Mouse (Mus musculus) cortical plate, adult 2 months (tissue): ENCODE results near the gene Dync1i2. TPM values are rescaled to one million over a fixed set of nuclear protein-coding genes. Genes with fewer than 3 reads are reported as not detected.

Experiments used
- H3K27ac ChIP-seq: fragments of 200-500 bp; 2 replicates; pipeline ENCODE4 v1.5.1; 2012; ENCODE audit warnings: low read length, control low read depth, inconsistent platforms; ENCODE audit not compliant: insufficient read depth
- H3K4me1 ChIP-seq: fragments of 200-500 bp; 2 replicates; pipeline ENCODE4 v1.6.1; 2011; ENCODE audit warnings: low read length; ENCODE audit not compliant: control insufficient read depth, insufficient read depth
- H3K4me3 ChIP-seq: fragments of 200-500 bp; 2 replicates; pipeline ENCODE4 v1.5.1; 2011; ENCODE audit warnings: mild to moderate bottlenecking, low read length, control low read depth; ENCODE audit not compliant: insufficient read depth
- CTCF ChIP-seq: fragments of 200-500 bp; IDR thresholded peaks from 2 replicates; pipeline ENCODE4 v1.5.1; 2011; ENCODE audit warnings: mild to moderate bottlenecking, control low read depth, low read length; ENCODE audit not compliant: insufficient read depth; ENCODE audit errors: extremely low read depth
- POLR2A ChIP-seq: fragments of 200-500 bp; IDR thresholded peaks from 2 replicates; pipeline ENCODE4 v1.6.1; 2011; ENCODE audit warnings: mild to moderate bottlenecking, low read length, control low read depth; ENCODE audit not compliant: insufficient read depth; ENCODE audit errors: extremely low read depth
- polyA plus RNA-seq: library from polyadenylated mRNA; depleted of rRNA; stranded (reverse); fragments of >200 nt; gene quantifications from 2 replicates; pipeline ENCODE4 v1.2.3, GENCODE M21; 2012

Gene Dync1i2
- polyA plus RNA-seq, 1 experiment: 172 TPM

GRCm38 (mm10) chr2:71235420-71235819 lies 23.9 kb downstream of the Dync1i2 start:
- Histone ChIP-seq H3K4me3 (no peak overlapping the region), H3K4me1 (no peaks in the 10 kb centered on the region), H3K27ac (no peak overlapping the region)
- TF ChIP-seq CTCF (no peak), POLR2A (no peak)

- Histone ChIP-seq H3K27ac (no peak overlapping the region), H3K4me1 (no peaks in the 10 kb centered on the region), H3K4me3 (no peak overlapping the region)
- TF ChIP-seq CTCF: no peak
- no peak for TF ChIP-seq POLR2A
Measured at GRCm38 (mm10) chr2:71236009-71236408, 24.5 kb downstream of the Dync1i2 start.

GRCm38 (mm10) chr2:71241505-71241904 lies 30.0 kb downstream of the Dync1i2 start:
- H3K4me1 ChIP-seq: peaks cover 5% of the 10 kb centered on the region
- TF ChIP-seq POLR2A (no peak), CTCF (no peak)
- H3K4me3 ChIP-seq: no peak overlapping the region
- no peak overlapping the region for H3K27ac ChIP-seq

- TF ChIP-seq POLR2A: no peak
- H3K4me1 ChIP-seq: peaks cover 5% of the 10 kb centered on the region
- no peak overlapping the region for H3K4me3 ChIP-seq
- H3K27ac ChIP-seq: no peak overlapping the region
Measured at GRCm38 (mm10) chr2:71242180-71242579, 30.7 kb downstream of the Dync1i2 start.

- H3K4me1 ChIP-seq: peaks cover 5% of the 10 kb centered on the region
- TF ChIP-seq CTCF (no peak), POLR2A (no peak)
- H3K4me3 ChIP-seq: no peak overlapping the region
- H3K27ac ChIP-seq: no peak overlapping the region
Measured at GRCm38 (mm10) chr2:71243058-71243672, 31.7 kb downstream of the Dync1i2 start.

GRCm38 (mm10) chr2:71244807-71245206 lies 33.3 kb downstream of the Dync1i2 start:
- TF ChIP-seq POLR2A: no peak
- no peak for TF ChIP-seq CTCF
- Histone ChIP-seq H3K27ac (no peak overlapping the region), H3K4me1 (peaks cover 5% of the 10 kb centered on the region), H3K4me3 (no peak overlapping the region)

- Histone ChIP-seq H3K4me3 (no peak overlapping the region), H3K4me1 (peaks cover 5% of the 10 kb centered on the region), H3K27ac (no peak overlapping the region)
- TF ChIP-seq CTCF (0 out of 2 replicates have a peak, but pooled peaks have one; percentile 17), POLR2A (no peak)
Measured at GRCm38 (mm10) chr2:71245416-71245815, 33.9 kb downstream of the Dync1i2 start.

- no peak for TF ChIP-seq CTCF
- TF ChIP-seq POLR2A: no peak
- Histone ChIP-seq H3K4me1 (peaks cover 5% of the 10 kb centered on the region), H3K27ac (no peak overlapping the region), H3K4me3 (no peak overlapping the region)
Measured at GRCm38 (mm10) chr2:71246096-71246495, 34.6 kb downstream of the Dync1i2 start.

- no peak overlapping the region for H3K4me3 ChIP-seq
Measured at GRCm38 (mm10) chr2:71248071-71248470, 36.6 kb downstream of the Dync1i2 start.

GRCm38 (mm10) chr2:71250841-71251240 lies 39.3 kb downstream of the Dync1i2 start:
- Histone ChIP-seq H3K4me1 (peaks cover 3% of the 10 kb centered on the region), H3K27ac (no peak overlapping the region), H3K4me3 (no peak overlapping the region)
- TF ChIP-seq POLR2A (no peak), CTCF (peak; percentile 55; the same call in 1 of the 2 replicates)

More at GRCm38 (mm10) chr2:71248071-71248470, 36.6 kb downstream of the Dync1i2 start:
- Histone ChIP-seq H3K4me1 (peaks cover 5% of the 10 kb centered on the region), H3K27ac (no peak overlapping the region)
- TF ChIP-seq POLR2A: no peak
- no peak for TF ChIP-seq CTCF
